Mouse (Mus musculus) hindbrain, embryonic 16.5 days (tissue): ENCODE results near the gene Zfp367. TPM values are rescaled to one million over a fixed set of nuclear protein-coding genes. Genes with fewer than 3 reads are reported as not detected.

Experiments
- ATAC-seq: fragments of 200-750 bp; cut with Nextera tagmentation; 2 replicates; pipeline ENCODE4 v1.8.0; 2017; ENCODE audit warnings: moderate TSS enrichment, moderate library complexity
- H3K27ac ChIP-seq: fragments of 300-500 bp; sonication (generic); 2 replicates; pipeline ENCODE4 v1.5.1; 2014; ENCODE audit warnings: low read depth, mild to moderate bottlenecking, control low read depth, low read length, moderate library complexity
- H3K27me3 ChIP-seq: fragments of 300-500 bp; sonication (generic); replicated peaks from 2 replicates; pipeline ENCODE4 v1.6.1; 2014; ENCODE audit warnings: low read length; ENCODE audit not compliant: control insufficient read depth, insufficient read depth
- H3K36me3 ChIP-seq: fragments of 300-500 bp; sonication (generic); 2 replicates; pipeline ENCODE4 v1.6.1; 2014; ENCODE audit warnings: mild to moderate bottlenecking, low read length, moderate library complexity, mixed read lengths; ENCODE audit not compliant: control insufficient read depth, insufficient read depth
- H3K4me1 ChIP-seq: fragments of 300-500 bp; sonication (generic); 2 replicates; pipeline ENCODE4 v1.6.1; 2014; ENCODE audit warnings: low read depth, low read length; ENCODE audit not compliant: control insufficient read depth, insufficient read depth
- H3K4me2 ChIP-seq: fragments of 300-500 bp; sonication (generic); 2 replicates; pipeline ENCODE4 v1.6.1; 2014; ENCODE audit warnings: mild to moderate bottlenecking, low read length, control low read depth, moderate library complexity
- H3K4me3 ChIP-seq: fragments of 300-500 bp; sonication (generic); 2 replicates; pipeline ENCODE4 v1.5.1; 2014; ENCODE audit warnings: mild to moderate bottlenecking, low read length, control low read depth, moderate library complexity
- H3K9ac ChIP-seq: fragments of 300-500 bp; sonication (generic); 2 replicates; pipeline ENCODE4 v1.6.1; 2014; ENCODE audit warnings: low read depth, mild to moderate bottlenecking, control low read depth, low read length, moderate library complexity
- H3K9me3 ChIP-seq: fragments of 300-500 bp; sonication (generic); 2 replicates; pipeline ENCODE4 v1.6.1; 2014; ENCODE audit warnings: mild to moderate bottlenecking, low read length, moderate library complexity; ENCODE audit not compliant: control insufficient read depth
- WGBS: fragments of 180-500 bp; shearing (Covaris S2); extraction: QIAGEN DNeasy Blood & Tissue Kit; methylation state at CpG from one replicate; pipeline ENCODE4 v1.1.7; 2014; 5-methylcytosine and 5-hydroxymethylcytosine counted together
- polyA plus RNA-seq: library from polyadenylated mRNA; unstranded; fragments of >200 nt; fragmentation: Nextera tagmentation; extraction: Ambion mirVana; gene quantifications from 2 replicates; pipeline ENCODE4 v1.2.1, GENCODE M21; 2015

Gene Zfp367
- polyA plus RNA-seq, 1 experiment from 2014 or later, result 6.2 TPM

DNA sequence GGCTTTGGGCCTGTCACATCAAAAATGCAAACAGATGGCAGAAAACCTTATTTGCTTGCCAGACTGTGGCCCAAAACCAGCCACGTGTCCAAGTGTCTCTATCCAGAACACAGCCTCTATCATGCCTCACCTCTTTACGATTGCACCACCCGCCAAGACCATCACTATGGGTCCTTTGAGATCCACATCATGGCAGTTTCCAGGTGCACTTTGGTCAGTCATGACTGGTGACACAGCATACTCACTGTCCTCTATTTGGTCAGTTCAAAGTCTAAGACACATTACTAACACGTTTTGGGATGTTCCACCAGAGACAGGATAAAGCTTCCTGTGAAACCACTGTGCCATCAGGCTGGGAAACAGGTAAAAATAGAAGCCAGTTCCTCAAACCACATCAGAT lies 30.6 kb upstream of the Zfp367 start:
- Histone ChIP-seq H3K4me3 (no peak overlapping the region), H3K36me3 (peaks cover 27% of the 10 kb centered on the region), H3K9me3 (no peaks in the 10 kb centered on the region), H3K27me3 (no peaks in the 10 kb centered on the region), H3K27ac (no peak overlapping the region), H3K4me2 (no peak overlapping the region), H3K9ac (no peak overlapping the region), H3K4me1 (no peaks in the 10 kb centered on the region)
- 86% methylated on average over 4 of the region's 4 CpGs for WGBS
- no peak for ATAC-seq

DNA sequence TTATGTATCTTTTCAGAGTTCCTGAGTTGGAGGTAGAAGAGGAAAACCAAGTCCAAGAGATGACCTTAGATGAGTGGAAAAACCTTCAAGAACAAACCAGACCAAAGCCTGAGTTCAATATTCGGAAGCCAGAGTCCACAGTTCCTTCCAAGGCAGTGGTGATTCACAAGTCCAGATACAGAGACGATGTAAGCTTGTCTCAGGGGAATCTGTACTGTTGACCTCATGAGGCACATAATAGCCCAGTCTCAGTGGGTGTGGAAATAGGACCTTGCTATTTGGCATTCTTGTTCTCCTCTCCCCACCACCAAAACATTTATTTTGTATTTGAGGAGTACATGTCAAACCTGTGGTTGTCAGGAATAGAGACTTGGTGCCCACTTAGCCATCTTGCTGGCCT lies 29.1 kb upstream of the Zfp367 start:
- H3K36me3 ChIP-seq, result peaks cover 30% of the 10 kb centered on the region
- WGBS, result 95% methylated on average over 2 of the region's 2 CpGs
- ATAC-seq, result no peak

DNA sequence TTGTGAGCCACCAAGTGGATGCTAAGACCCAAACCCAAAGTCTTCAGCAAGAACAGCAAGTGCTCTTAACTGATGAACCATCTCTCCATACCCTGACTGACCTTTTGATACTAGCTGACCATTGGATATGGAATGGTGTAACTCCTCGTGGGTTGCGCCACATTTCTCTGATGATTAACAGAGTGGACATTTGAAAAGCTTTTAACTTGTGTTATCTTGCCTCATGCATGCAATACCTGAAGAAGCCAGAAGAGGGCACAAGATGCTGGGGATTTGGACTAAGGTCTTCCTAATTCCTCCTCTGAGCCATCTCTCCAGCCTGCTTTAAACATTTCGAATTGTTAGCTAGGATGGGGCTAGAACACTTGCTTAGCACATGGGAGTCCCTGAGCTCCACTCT lies 27.9 kb upstream of the Zfp367 start:
- Histone ChIP-seq H3K4me3 (no peak overlapping the region), H3K27ac (no peak overlapping the region), H3K4me2 (no peak overlapping the region), H3K9me3 (no peaks in the 10 kb centered on the region), H3K9ac (no peak overlapping the region), H3K27me3 (no peaks in the 10 kb centered on the region), H3K4me1 (no peaks in the 10 kb centered on the region), H3K36me3 (peaks cover 28% of the 10 kb centered on the region)
- no peak for ATAC-seq
- 82% methylated on average over 3 of the region's 3 CpGs for WGBS

More for the DNA sequence above, 29.1 kb upstream of the Zfp367 start:
- no peak overlapping the region for H3K9ac ChIP-seq
- H3K27me3 ChIP-seq, result no peaks in the 10 kb centered on the region
- no peak overlapping the region for H3K4me2 ChIP-seq
- H3K9me3 ChIP-seq, result no peaks in the 10 kb centered on the region
- H3K4me3 ChIP-seq, result no peak overlapping the region
- no peak overlapping the region for H3K27ac ChIP-seq
- no peaks in the 10 kb centered on the region for H3K4me1 ChIP-seq

DNA sequence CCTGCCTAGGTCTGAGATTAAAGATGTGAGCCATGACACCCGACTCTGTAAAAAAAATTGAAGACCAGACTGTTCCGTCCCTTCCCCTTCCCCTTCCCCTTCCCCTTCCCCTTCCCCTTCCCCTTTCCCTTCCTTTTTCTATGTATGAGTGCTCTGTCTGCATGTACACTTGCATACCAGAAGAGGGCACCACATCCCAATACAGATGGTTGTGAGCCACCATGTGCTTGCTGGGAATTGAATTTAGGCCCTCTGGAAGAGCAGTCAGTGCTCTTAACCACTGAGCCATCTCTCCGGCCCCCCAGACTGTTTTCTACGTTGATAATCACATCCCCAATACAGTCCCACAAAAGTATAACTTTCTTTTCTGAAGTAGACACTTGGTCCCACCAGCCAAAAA lies 27.3 kb upstream of the Zfp367 start:
- H3K4me3 ChIP-seq, result no peak overlapping the region
- WGBS, result 91% methylated on average over 4 of the region's 4 CpGs
- no peak overlapping the region for H3K27ac ChIP-seq
- no peak for ATAC-seq
- no peaks in the 10 kb centered on the region for H3K4me1 ChIP-seq
- peaks cover 25% of the 10 kb centered on the region for H3K36me3 ChIP-seq
- no peaks in the 10 kb centered on the region for H3K9me3 ChIP-seq
- H3K4me2 ChIP-seq, result no peak overlapping the region
- no peaks in the 10 kb centered on the region for H3K27me3 ChIP-seq
- no peak overlapping the region for H3K9ac ChIP-seq

DNA sequence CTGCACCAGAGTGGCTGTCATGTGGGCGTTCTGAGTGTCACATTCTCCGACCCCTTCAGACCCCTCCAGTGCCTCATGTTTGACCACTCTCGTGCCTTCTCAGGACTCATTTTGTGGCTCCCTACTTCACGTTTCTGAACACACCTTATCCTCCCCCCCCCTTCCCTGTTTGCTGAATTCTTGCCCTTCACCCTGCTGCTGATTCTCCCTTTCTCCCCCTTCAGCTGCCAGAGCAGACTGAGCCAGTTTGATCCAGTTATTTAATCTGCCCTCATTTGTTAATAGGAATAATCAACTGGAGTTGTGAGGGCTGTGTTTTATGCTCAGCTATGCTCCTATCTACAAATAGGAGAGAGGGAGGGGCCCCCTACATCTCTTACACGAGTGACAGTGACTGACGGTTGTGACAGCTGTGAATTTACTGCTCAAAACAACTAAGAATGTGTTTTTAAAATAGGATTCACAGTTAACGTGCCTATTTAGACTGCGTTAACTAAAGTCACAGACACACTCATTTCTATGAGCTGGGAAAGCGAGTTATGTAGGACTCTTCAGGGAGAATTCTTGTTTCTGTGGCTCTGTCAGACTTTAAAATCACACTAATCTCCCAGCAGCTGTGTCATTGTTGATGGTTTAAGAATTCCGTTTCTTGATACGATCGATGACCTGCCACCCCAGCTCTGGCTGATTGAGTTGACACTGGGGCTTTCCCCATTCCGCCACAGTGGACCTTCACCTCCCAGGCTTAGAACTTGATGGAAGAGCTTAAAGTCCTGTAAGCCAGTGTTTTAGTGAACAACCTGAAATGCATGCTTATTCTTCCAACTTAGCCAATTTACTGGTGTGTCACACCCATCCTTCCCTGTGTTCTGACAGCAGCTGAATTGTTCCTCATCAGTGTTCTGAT lies 26.0 kb upstream of the Zfp367 start:
- Histone ChIP-seq H3K27me3 (no peaks in the 10 kb centered on the region), H3K36me3 (peaks cover 26% of the 10 kb centered on the region), H3K9ac (no peak overlapping the region), H3K4me1 (no peaks in the 10 kb centered on the region), H3K9me3 (no peaks in the 10 kb centered on the region), H3K4me2 (no peak overlapping the region), H3K4me3 (no peak overlapping the region), H3K27ac (no peak overlapping the region)
- 77% methylated on average over 13 of the region's 13 CpGs for WGBS
- ATAC-seq, result no peak

DNA sequence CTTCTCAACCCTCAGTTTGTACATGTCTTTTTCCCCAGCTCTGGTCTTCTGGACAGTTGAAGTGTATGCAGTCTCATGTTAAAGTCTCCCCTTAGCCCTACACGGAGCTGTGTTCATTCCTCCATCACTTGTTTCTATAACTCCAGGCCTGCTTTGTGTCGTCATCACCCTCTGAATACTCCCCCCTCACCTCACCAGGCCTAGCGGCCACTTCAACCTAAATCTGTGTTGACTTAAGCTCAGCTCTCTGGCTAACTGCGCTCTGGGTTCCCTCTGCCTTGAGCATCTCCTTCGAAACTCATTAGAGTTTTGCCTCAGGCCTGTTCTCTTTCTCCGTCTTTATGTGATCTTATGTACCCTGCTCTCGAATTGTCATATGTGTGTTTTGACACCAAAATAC lies 25.0 kb upstream of the Zfp367 start:
- no peak for ATAC-seq
- WGBS, result 80% methylated on average over 7 of the region's 7 CpGs
- no peak overlapping the region for H3K27ac ChIP-seq
- H3K27me3 ChIP-seq, result no peaks in the 10 kb centered on the region
- no peaks in the 10 kb centered on the region for H3K4me1 ChIP-seq
- H3K9me3 ChIP-seq, result no peaks in the 10 kb centered on the region
- H3K4me2 ChIP-seq, result no peak overlapping the region
- H3K36me3 ChIP-seq, result peaks cover 30% of the 10 kb centered on the region
- no peak overlapping the region for H3K9ac ChIP-seq
- H3K4me3 ChIP-seq, result no peak overlapping the region

DNA sequence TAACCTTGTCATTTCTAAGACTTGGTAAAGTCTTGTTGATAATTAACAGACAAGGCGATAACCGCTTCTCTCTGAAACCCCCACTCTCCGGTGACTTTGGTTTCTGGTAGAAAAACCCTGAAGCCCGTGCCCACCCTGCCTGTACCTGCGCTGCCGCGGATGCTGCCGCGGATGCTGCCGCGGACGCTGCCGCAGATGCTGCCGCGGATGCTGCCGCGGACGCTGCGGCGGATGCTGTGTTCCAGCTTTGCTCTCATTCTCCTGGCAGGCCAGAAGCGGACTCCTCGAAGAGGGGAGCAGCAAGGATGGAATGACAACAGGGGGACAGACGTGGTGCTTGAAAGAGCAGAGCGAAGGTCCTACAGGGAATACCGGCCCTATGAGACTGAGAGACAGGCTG lies 16.7 kb upstream of the Zfp367 start:
- 97% methylated on average over 25 of the region's 25 CpGs for WGBS
- Histone ChIP-seq H3K4me2 (no peak overlapping the region), H3K9ac (no peak overlapping the region), H3K27ac (no peak overlapping the region), H3K27me3 (no peaks in the 10 kb centered on the region), H3K4me1 (no peaks in the 10 kb centered on the region), H3K36me3 (peaks cover 58% of the 10 kb centered on the region), H3K9me3 (peaks cover 51% of the 10 kb centered on the region), H3K4me3 (no peak overlapping the region)
- no peak for ATAC-seq

DNA sequence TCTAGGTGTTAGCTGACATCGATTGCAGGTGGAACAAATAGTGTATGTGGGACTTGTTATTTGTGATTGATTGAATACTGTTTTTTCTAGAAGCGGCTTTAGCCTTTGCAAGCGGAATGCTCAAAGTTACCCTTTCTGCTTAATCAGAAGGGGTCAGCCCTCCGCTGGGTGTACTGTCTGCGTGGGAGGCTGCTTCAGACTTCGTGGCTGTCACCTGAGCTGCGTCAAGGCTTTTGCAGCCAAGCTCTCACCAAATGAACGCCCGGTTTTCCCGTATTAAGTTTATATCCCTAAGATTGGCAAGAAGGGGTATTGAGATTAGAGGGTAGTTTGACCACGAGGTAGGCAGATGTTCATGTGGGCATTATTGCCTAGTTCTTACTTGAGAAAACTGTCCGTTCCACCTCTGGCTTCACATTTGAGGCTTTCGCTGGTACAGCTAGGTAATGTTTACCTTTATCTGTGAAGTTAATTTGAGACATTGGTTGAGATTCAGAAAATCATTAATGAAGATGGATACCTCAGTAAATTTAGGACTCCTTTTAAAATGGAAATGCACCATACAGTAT lies 10.2 kb upstream of the Zfp367 start:
- 28% methylated on average over 13 of the region's 13 CpGs for WGBS
- Histone ChIP-seq H3K27me3 (no peaks in the 10 kb centered on the region; the same call in 1 of the 2 replicates), H3K4me3 (peak overlapping the region; percentile 83), H3K9ac (peak overlapping the region; percentile 82), H3K36me3 (peaks cover 6% of the 10 kb centered on the region; the same call in 1 of the 2 replicates), H3K9me3 (peaks cover 12% of the 10 kb centered on the region), H3K27ac (no peak overlapping the region), H3K4me1 (peaks cover 11% of the 10 kb centered on the region), H3K4me2 (peak overlapping the region; percentile 97)
- no peak for ATAC-seq

DNA sequence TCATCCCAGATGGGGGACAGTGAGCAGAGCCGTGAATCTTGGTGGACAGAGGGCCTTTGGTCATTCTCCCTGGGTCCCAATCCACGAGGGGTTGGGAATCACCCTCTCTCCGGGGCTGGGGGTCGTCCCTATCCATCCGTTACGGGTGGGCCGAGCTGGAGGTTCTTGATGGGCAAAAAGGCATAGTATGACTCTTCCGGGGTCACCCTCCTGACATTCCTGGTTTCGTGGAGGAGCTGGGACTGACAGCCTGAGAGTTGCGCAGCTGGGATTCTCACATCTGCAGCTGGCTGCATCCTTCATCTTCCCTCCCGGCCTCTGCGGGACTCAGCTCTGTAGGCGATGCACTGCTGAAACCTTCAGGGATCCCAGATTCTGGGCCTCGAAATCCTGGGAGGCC lies 9.6 kb upstream of the Zfp367 start:
- WGBS, result under 1% methylated on average over 14 of the region's 14 CpGs

More for the DNA sequence above, 9.6 kb upstream of the Zfp367 start:
- H3K9me3 ChIP-seq, result peaks cover 9% of the 10 kb centered on the region
- peak overlapping the region; percentile 83 for H3K4me3 ChIP-seq
- H3K9ac ChIP-seq, result peak overlapping the region; percentile 82
- 0 out of 2 replicates have a peak overlapping the region, but pooled peaks have one; percentile 44 for H3K27ac ChIP-seq
- H3K4me2 ChIP-seq, result peak overlapping the region; percentile 97
- ATAC-seq, result peak; percentile 15
- H3K27me3 ChIP-seq, result no peaks in the 10 kb centered on the region; the same call in 1 of the 2 replicates
- peaks cover 11% of the 10 kb centered on the region for H3K4me1 ChIP-seq
- H3K36me3 ChIP-seq, result peaks cover 4% of the 10 kb centered on the region; the same call in 1 of the 2 replicates
